Mouse (Mus musculus) ES-Bruce4 (cell line): ENCODE measurements at regions not wholly inside any gene's neighbourhood (a gene's known extent, or its start where the extent isn't known, plus 50 kb on each side); places are given as distances from the start of the nearest gene placed in this dataset.

Source experiments
- CTCF ChIP-seq: IDR thresholded peaks from one replicate; pipeline ENCODE4 v1.8.1; 2011; ENCODE audit warnings: low read depth, low read length
- EP300 ChIP-seq: IDR thresholded peaks from 2 replicates; pipeline ENCODE4 v1.6.1; 2011; ENCODE audit warnings: low read depth, low read length; ENCODE audit not compliant: insufficient read depth
- POLR2A ChIP-seq: IDR thresholded peaks from one replicate; pipeline ENCODE4 v1.8.1; 2011; ENCODE audit warnings: low read length; ENCODE audit not compliant: insufficient read depth

GRCm38 (mm10) chr12:40946888-40947287 lies 77.0 kb upstream of the Immp2l start:
- TF ChIP-seq CTCF, result no peak
- no peak for TF ChIP-seq POLR2A
- TF ChIP-seq EP300, result no peak
